Mouse (Mus musculus) embryonic facial prominence, embryonic 14.5 days (tissue): Measurements from ENCODE around the gene Srcin1. TPM values are rescaled to one million over a fixed set of nuclear protein-coding genes. Genes with fewer than 3 reads are reported as not detected.

Experiments used
- ATAC-seq: fragments of 200-750 bp; cut with Nextera tagmentation; 2 replicates; pipeline ENCODE4 v1.8.0; 2017; ENCODE audit warnings: low read depth, moderate number of reproducible peaks, moderate TSS enrichment
- DNase-seq: peaks from one replicate; pipeline ENCODE4 v3.0.0-alpha.2; 2015; ENCODE audit warnings: low spot score
- H3K27ac ChIP-seq: fragments of 300-500 bp; sonication (generic); replicated peaks from 2 replicates; pipeline ENCODE4 v1.5.1; 2014; ENCODE audit warnings: low read depth, mild to moderate bottlenecking, low read length, moderate library complexity
- H3K27me3 ChIP-seq: fragments of 300-500 bp; sonication (generic); replicated peaks from 2 replicates; pipeline ENCODE4 v1.6.1; 2014; ENCODE audit warnings: low read length; ENCODE audit not compliant: control insufficient read depth, insufficient read depth
- H3K36me3 ChIP-seq: fragments of 300-500 bp; sonication (generic); 2 replicates; pipeline ENCODE4 v1.6.1; 2014; ENCODE audit warnings: low read length, mixed read lengths; ENCODE audit not compliant: control insufficient read depth, insufficient read depth
- H3K4me1 ChIP-seq: fragments of 300-500 bp; sonication (generic); 2 replicates; pipeline ENCODE4 v1.6.1; 2014; ENCODE audit warnings: antibody characterized with exemption, low read length; ENCODE audit not compliant: control insufficient read depth, insufficient read depth
- H3K4me2 ChIP-seq: fragments of 300-500 bp; sonication (generic); 2 replicates; pipeline ENCODE4 v1.6.1; 2014; ENCODE audit warnings: low read depth, mild to moderate bottlenecking, low read length, moderate library complexity, mixed read lengths
- H3K4me3 ChIP-seq: fragments of 300-500 bp; sonication (generic); 2 replicates; pipeline ENCODE4 v1.5.1; 2014; ENCODE audit warnings: low read depth, mild to moderate bottlenecking, low read length
- H3K9ac ChIP-seq: fragments of 300-500 bp; sonication (generic); 2 replicates; pipeline ENCODE4 v1.6.1; 2014; ENCODE audit warnings: low read depth, mild to moderate bottlenecking, low read length, moderate library complexity, mixed read lengths
- H3K9me3 ChIP-seq: fragments of 300-500 bp; sonication (generic); 2 replicates; pipeline ENCODE4 v1.6.1; 2016; ENCODE audit warnings: low read length; ENCODE audit not compliant: control insufficient read depth
- WGBS: fragments of 180-500 bp; shearing (Covaris S2); extraction: QIAGEN DNeasy Blood & Tissue Kit; methylation state at CpG from one replicate; pipeline ENCODE4 v1.1.7; 2014; 5-methylcytosine and 5-hydroxymethylcytosine counted together
- polyA plus RNA-seq: library from polyadenylated mRNA; unstranded; fragments of >200 nt; fragmentation: Nextera tagmentation; extraction: Ambion mirVana; gene quantifications from 2 replicates; pipeline ENCODE4 v1.2.1, GENCODE M21; 2014

The Srcin1 gene
- polyA plus RNA-seq, 1 experiment from 2014 or later = 1.6 TPM

GRCm38 (mm10) chr11:97556569-97557408 lies 19.2 kb downstream of the Srcin1 start:
- H3K4me2 ChIP-seq = no peak overlapping the region
- ATAC-seq (no peak), DNase-seq (peak; percentile 65)
- H3K36me3 ChIP-seq = no peaks in the 10 kb centered on the region
- no peak overlapping the region for H3K9ac ChIP-seq
- peaks cover 14% of the 10 kb centered on the region for H3K27me3 ChIP-seq
- WGBS = 14% methylated on average over 7 of the region's 7 CpGs
- peaks cover 6% of the 10 kb centered on the region; the same call in 1 of the 2 replicates for H3K4me1 ChIP-seq
- no peak overlapping the region for H3K27ac ChIP-seq
- H3K4me3 ChIP-seq = no peak overlapping the region
- H3K9me3 ChIP-seq = no peaks in the 10 kb centered on the region

GRCm38 (mm10) chr11:97555144-97555543 lies 20.8 kb downstream of the Srcin1 start:
- Histone ChIP-seq H3K4me3 (no peak overlapping the region), H3K27me3 (peaks cover 31% of the 10 kb centered on the region), H3K9me3 (no peaks in the 10 kb centered on the region), H3K9ac (no peak overlapping the region), H3K36me3 (no peaks in the 10 kb centered on the region), H3K27ac (no peak overlapping the region), H3K4me1 (peaks cover 3% of the 10 kb centered on the region; the same call in 1 of the 2 replicates), H3K4me2 (no peak overlapping the region)
- no peak for DNase-seq
- no peak for ATAC-seq
- 45% methylated on average over 6 of the region's 6 CpGs for WGBS

- H3K36me3 ChIP-seq = no peaks in the 10 kb centered on the region
- peaks cover 61% of the 10 kb centered on the region for H3K27me3 ChIP-seq
- H3K27ac ChIP-seq = no peak overlapping the region
- no peaks in the 10 kb centered on the region for H3K4me1 ChIP-seq
- no peak for ATAC-seq
- DNase-seq = no peak
- no peak overlapping the region for H3K9ac ChIP-seq
- no peak overlapping the region for H3K4me2 ChIP-seq
- WGBS = 20% methylated on average over 8 of the region's 8 CpGs
- no peak overlapping the region for H3K4me3 ChIP-seq
- H3K9me3 ChIP-seq = no peaks in the 10 kb centered on the region
These were observed 23.8 kb downstream of the Srcin1 start for GRCm38 (mm10) chr11:97552151-97552550.

GRCm38 (mm10) chr11:97548757-97549156 lies 27.2 kb downstream of the Srcin1 start:
- Histone ChIP-seq H3K9me3 (no peaks in the 10 kb centered on the region), H3K36me3 (no peaks in the 10 kb centered on the region), H3K27ac (no peak overlapping the region), H3K4me2 (no peak overlapping the region), H3K4me1 (peaks cover 6% of the 10 kb centered on the region; the same call in 1 of the 2 replicates), H3K27me3 (peaks cover 86% of the 10 kb centered on the region), H3K4me3 (no peak overlapping the region), H3K9ac (no peak overlapping the region)
- DNase-seq = no peak
- WGBS = 41% methylated on average over 8 of the region's 8 CpGs
- ATAC-seq = no peak

DNA sequence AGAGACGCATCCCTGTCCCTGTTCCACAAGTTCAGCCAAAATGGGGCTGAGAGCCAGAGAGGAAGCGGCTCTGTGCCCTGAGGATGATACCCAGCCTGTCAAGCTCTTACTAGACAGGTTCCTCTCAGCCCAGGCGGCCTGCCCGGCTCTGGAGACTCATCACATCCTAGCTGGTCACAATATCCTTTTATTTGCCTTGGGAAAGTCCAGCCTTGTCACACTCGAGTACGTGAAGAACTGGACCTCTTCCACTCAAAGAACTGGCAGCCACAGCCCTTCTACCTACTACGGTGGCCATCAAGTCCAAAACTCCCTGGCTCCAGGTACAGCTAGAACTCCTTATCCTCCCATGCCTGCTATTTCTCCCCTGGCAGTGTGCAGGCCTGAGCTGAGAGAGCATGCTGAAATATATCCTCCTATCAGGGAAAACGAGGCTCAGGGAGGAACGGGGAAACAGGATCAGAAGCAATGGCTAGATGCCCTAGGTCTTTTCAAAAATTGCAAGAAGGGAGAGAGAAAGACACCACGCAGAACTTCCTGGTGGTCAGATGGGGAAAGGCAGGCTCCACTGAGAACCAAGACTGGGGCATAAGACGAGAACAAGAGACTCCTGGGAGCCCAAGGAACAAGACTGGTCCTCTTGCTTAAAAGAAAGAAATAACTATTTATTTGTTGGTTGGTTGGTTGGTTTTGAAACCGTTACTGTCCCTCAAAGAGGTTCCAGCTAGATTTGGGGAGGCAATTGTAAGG lies 27.9 kb downstream of the Srcin1 start:
- Histone ChIP-seq H3K36me3 (no peaks in the 10 kb centered on the region), H3K27ac (no peak overlapping the region), H3K4me3 (no peak overlapping the region), H3K4me2 (no peak overlapping the region), H3K27me3 (peaks cover 86% of the 10 kb centered on the region), H3K9ac (no peak overlapping the region), H3K9me3 (no peaks in the 10 kb centered on the region), H3K4me1 (peaks cover 6% of the 10 kb centered on the region; the same call in 1 of the 2 replicates)
- ATAC-seq (no peak), DNase-seq (no peak)
- WGBS = 60% methylated on average over 12 of the region's 12 CpGs

- peaks cover 77% of the 10 kb centered on the region for H3K27me3 ChIP-seq
- no peaks in the 10 kb centered on the region for H3K36me3 ChIP-seq
- peaks cover 6% of the 10 kb centered on the region; the same call in 1 of the 2 replicates for H3K4me1 ChIP-seq
- peak; percentile 75 for ATAC-seq
- H3K9me3 ChIP-seq = no peaks in the 10 kb centered on the region
- H3K4me2 ChIP-seq = peak overlapping the region; percentile 99
- peak overlapping the region; percentile 57 for H3K4me3 ChIP-seq
- no peak overlapping the region for H3K27ac ChIP-seq
- H3K9ac ChIP-seq = peak overlapping the region; percentile 65
- WGBS = under 1% methylated on average over 26 of the region's 73 CpGs
- peak; percentile 73 for DNase-seq
These were observed 29.1 kb downstream of the Srcin1 start for GRCm38 (mm10) chr11:97546804-97547411.

GRCm38 (mm10) chr11:97545808-97546560 lies 30.0 kb downstream of the Srcin1 start:
- WGBS = 5% methylated on average over 26 of the region's 26 CpGs
- no peak overlapping the region for H3K27ac ChIP-seq
- peak overlapping the region; percentile 65; the same call in 1 of the 2 replicates for H3K9ac ChIP-seq
- peak overlapping the region; percentile 57 for H3K4me3 ChIP-seq
- 0 out of 2 replicates have a peak, but pooled peaks have one; percentile 16 for ATAC-seq
- no peak for DNase-seq
- no peaks in the 10 kb centered on the region for H3K9me3 ChIP-seq
- no peaks in the 10 kb centered on the region for H3K36me3 ChIP-seq
- peaks cover 6% of the 10 kb centered on the region; the same call in 1 of the 2 replicates for H3K4me1 ChIP-seq
- peaks cover 67% of the 10 kb centered on the region for H3K27me3 ChIP-seq
- H3K4me2 ChIP-seq = peak overlapping the region; percentile 99

GRCm38 (mm10) chr11:97543883-97544282 lies 32.1 kb downstream of the Srcin1 start:
- Histone ChIP-seq H3K27me3 (peaks cover 50% of the 10 kb centered on the region), H3K9ac (no peak overlapping the region), H3K9me3 (no peaks in the 10 kb centered on the region), H3K4me1 (peaks cover 10% of the 10 kb centered on the region), H3K4me3 (no peak overlapping the region), H3K27ac (no peak overlapping the region), H3K4me2 (no peak overlapping the region), H3K36me3 (no peaks in the 10 kb centered on the region)
- ATAC-seq (no peak), DNase-seq (no peak)
- 87% methylated on average over 9 of the region's 9 CpGs for WGBS
